Comparison of ENCODE assay signal across 1 mouse cellular context in genomic region chr7:80846280-80846678, GRCm38 (mm10).
TF ChIP-seq lines count a peak whose summit lies in the region.

No protein-coding gene starts in this region.

TF ChIP-seq in CH12.LX, 34 proteins besides CTCF, POLR2A, EP300 and RAD21:
- no peak for TF ChIP-seq CHD2 (IDR thresholded peaks at IDR 0.05; ENCODE audit: low read length)
- peak; percentile 40; the same call in 1 of the 2 replicates for TF ChIP-seq TCF12 (IDR thresholded peaks at IDR 0.05; ENCODE audit: low read depth, low read length)
- no peak for TF ChIP-seq E2F4 (IDR thresholded peaks at IDR 0.05; ENCODE audit: insufficient replicate concordance, low read depth, low read length)
- TF ChIP-seq ZC3H11A (IDR thresholded peaks at IDR 0.05; ENCODE audit: low read depth, low read length): no peak
- 0 out of 2 replicates have a peak, but pooled peaks have one; percentile 84 for TF ChIP-seq CHD1 (IDR thresholded peaks at IDR 0.05; ENCODE audit: low read depth, low read length)
- no peak for TF ChIP-seq HCFC1 (IDR thresholded peaks at IDR 0.05; ENCODE audit: low read depth, low read length)
- no peak for TF ChIP-seq UBTF (IDR thresholded peaks at IDR 0.05; ENCODE audit: low read depth, low read length)
- TF ChIP-seq MXI1 (IDR thresholded peaks at IDR 0.05; ENCODE audit: low read depth, low read length): peak; percentile 62; the same call in 1 of the 2 replicates
- no peak for TF ChIP-seq RCOR1 (conservative IDR thresholded peaks at IDR 0.05; ENCODE audit: low read depth, low read length)
- no peak for TF ChIP-seq MYC (IDR thresholded peaks at IDR 0.05; ENCODE audit: low read depth, low read length)
- no peak for TF ChIP-seq ZKSCAN1 (IDR thresholded peaks at IDR 0.05; ENCODE audit: borderline replicate concordance, low read depth, low read length)
- no peak for TF ChIP-seq BHLHE40 (IDR thresholded peaks at IDR 0.05; ENCODE audit: low read depth, low read length)
- no peak for TF ChIP-seq ELF1 (IDR thresholded peaks at IDR 0.05; ENCODE audit: low read depth, low read length)
- TF ChIP-seq JUN (IDR thresholded peaks at IDR 0.05; ENCODE audit: insufficient read depth, low read depth, low read length): no peak
- TF ChIP-seq IRF4 (IDR thresholded peaks at IDR 0.05; ENCODE audit: low read depth, low read length): no peak
- no peak for TF ChIP-seq MAFK (IDR thresholded peaks at IDR 0.05; ENCODE audit: insufficient replicate concordance, low read length)
